24 mouse cellular contexts compared by ENCODE assay signal in the genomic region with DNA sequence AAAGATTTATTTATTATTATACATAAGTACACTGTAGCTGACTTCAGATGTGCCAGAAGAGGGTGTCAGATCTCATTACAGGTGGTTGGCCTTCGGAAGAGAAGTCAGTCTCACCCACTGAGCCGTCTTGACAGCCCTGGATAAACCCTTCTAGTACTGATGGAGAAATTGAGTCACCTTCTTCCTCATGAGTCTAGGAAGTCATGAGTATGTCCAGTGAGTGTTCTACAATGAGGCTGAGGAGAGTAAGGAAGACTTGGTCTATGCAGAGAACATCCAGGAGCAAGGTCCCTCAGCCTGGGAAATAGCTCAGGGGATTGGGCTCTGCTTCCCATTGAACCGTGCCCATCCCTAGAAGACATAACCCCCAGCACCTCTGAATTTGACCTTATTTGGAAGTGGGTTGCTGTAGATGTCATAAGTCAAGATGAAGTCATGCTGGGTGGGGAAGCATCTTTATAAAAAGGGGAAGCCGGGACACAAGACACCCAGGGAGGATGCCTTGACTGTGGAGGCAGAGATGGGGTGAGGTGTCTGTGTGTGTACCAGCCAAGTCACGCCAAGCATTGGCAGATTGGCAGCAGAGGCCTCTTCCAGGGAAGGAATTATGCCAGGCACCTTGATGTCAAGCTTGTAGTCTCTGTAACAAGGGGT. TPM values are rescaled to one million over a fixed set of nuclear protein-coding genes. Genes with fewer than 3 reads are reported as not detected.
DNase-seq lines count a peak whose midpoint lies in the region; ATAC-seq and TF ChIP-seq lines count a peak whose summit lies in the region.
"Had no signal": no experiment of that assay in that cellular context is flagged by ENCODE, and none has a peak within 500 bp of the region (broad histone marks: within the 10 kb centered on the region; RNA-seq: fewer than 3 reads in every experiment).

No protein-coding gene starts in this region.

- no peak for ATAC-seq in forebrain, embryonic 15.5 days (replicated peaks)
- ATAC-seq in intestine, embryonic 15.5 days: no peak
- ATAC-seq in midbrain, embryonic 11.5 days (ENCODE audit: low FRiP score): no peak
- ATAC-seq: CD4-positive, CD25-positive, alpha-beta regulatory T cell, adult 4 months; forebrain, embryonic 16.5 days; midbrain, embryonic 13.5 days had no signal

- no peak overlapping the region for H3K9ac ChIP-seq in forebrain, embryonic 15.5 days (replicated peaks)
- no peak overlapping the region for H3K9ac ChIP-seq in MEL (ENCODE audit: control insufficient read depth, low read depth, low read length, poor library complexity, severe bottlenecking)
- no peak overlapping the region for H3K9ac ChIP-seq in intestine, embryonic 15.5 days
- no peak overlapping the region for H3K9ac ChIP-seq in midbrain, embryonic 11.5 days (ENCODE audit: low read length)
- H3K9ac ChIP-seq: embryonic facial prominence, embryonic 15.5 days; hindbrain, embryonic 14.5 days; liver, embryonic 15.5 days; lung, embryonic 15.5 days; midbrain, embryonic 13.5 days; neural tube, embryonic 12.5 days had no signal

- no peaks in the 10 kb centered on the region for H3K9me3 ChIP-seq in forebrain, embryonic 10.5 days
- no peaks in the 10 kb centered on the region for H3K9me3 ChIP-seq in forebrain, embryonic 15.5 days
- no peaks in the 10 kb centered on the region for H3K9me3 ChIP-seq in MEL (replicated peaks; ENCODE audit: insufficient read depth, low read length)
- no peaks in the 10 kb centered on the region for H3K9me3 ChIP-seq in intestine, embryonic 15.5 days
- H3K9me3 ChIP-seq in midbrain, embryonic 11.5 days (ENCODE audit: control insufficient read depth, low read length): no peaks in the 10 kb centered on the region
- H3K9me3 ChIP-seq: embryonic facial prominence, embryonic 15.5 days; liver, embryonic 15.5 days; lung, embryonic 15.5 days; midbrain, embryonic 13.5 days; neural tube, embryonic 12.5 days had no signal

- no peaks in the 10 kb centered on the region for H3K27me3 ChIP-seq in forebrain, embryonic 10.5 days (ENCODE audit: poor library complexity, severe bottlenecking)
- no peaks in the 10 kb centered on the region for H3K27me3 ChIP-seq in forebrain, embryonic 15.5 days
- H3K27me3 ChIP-seq in MEL (ENCODE audit: control insufficient read depth in 1 of 2, insufficient read depth in 2 of 2, low read length in 2 of 2): no peaks in the 10 kb centered on the region; a peak in 1 of 4 replicates
- H3K27me3 ChIP-seq in intestine, embryonic 15.5 days (replicated peaks): no peaks in the 10 kb centered on the region
- no peaks in the 10 kb centered on the region for H3K27me3 ChIP-seq in midbrain, embryonic 11.5 days (ENCODE audit: control insufficient read depth, insufficient read depth, low read length)
- H3K27me3 ChIP-seq: embryonic facial prominence, embryonic 15.5 days; liver, embryonic 15.5 days; lung, embryonic 15.5 days; midbrain, embryonic 13.5 days; neural tube, embryonic 12.5 days had no signal

- TF ChIP-seq CTCF in MEL (IDR thresholded peaks at IDR 0.05 in 2 of 3, conservative IDR thresholded peaks at IDR 0.05 in 1 of 3; ENCODE audit: control insufficient read depth in 1 of 3, insufficient read depth in 1 of 3, low read depth in 2 of 3, low read length in 3 of 3, poor library complexity in 1 of 3, severe bottlenecking in 1 of 3): no peak

- TF ChIP-seq RAD21 in MEL (IDR thresholded peaks at IDR 0.05; ENCODE audit: low read depth, low read length): no peak

- no peak for DNase-seq in forebrain, embryonic 10.5 days (ENCODE audit: extremely low spot score, low spot score)
- DNase-seq in 416B (ENCODE audit: low read depth) (peak; percentile 41), MEL (ENCODE audit: low read depth, low spot score) (peak; percentile 49)
- DNase-seq in left cerebral cortex, postnatal 14 days (ENCODE audit: low spot score in 2 of 2): no peak
- DNase-seq in midbrain, embryonic 11.5 days (ENCODE audit: low spot score, missing footprints): no peak
- DNase-seq: cerebellum, adult 9-10 months; gastrocnemius, postnatal 10 days; heart, adult 2 months; kidney, postnatal 4 days; retina, postnatal 1 day; right cerebral cortex, postnatal 25 days; thymus, adult 18-20 months; thymus, postnatal 4 days had no signal

- peaks cover 11% of the 10 kb centered on the region for H3K4me1 ChIP-seq in forebrain, embryonic 10.5 days
- H3K4me1 ChIP-seq in forebrain, embryonic 15.5 days: no peaks in the 10 kb centered on the region
- H3K4me1 ChIP-seq in MEL (ENCODE audit: control insufficient read depth in 1 of 2, insufficient read depth in 2 of 2, low read length in 2 of 2): 0 out of 4 replicates have a peak, but pooled peaks cover 0 to 5% of the 10 kb centered on the region in 2 experiments
- H3K4me1 ChIP-seq in intestine, embryonic 15.5 days (replicated peaks): no peaks in the 10 kb centered on the region
- no peaks in the 10 kb centered on the region for H3K4me1 ChIP-seq in midbrain, embryonic 11.5 days (ENCODE audit: control insufficient read depth, insufficient read depth, low read length)
- H3K4me1 ChIP-seq: embryonic facial prominence, embryonic 15.5 days; liver, embryonic 15.5 days; lung, embryonic 15.5 days; midbrain, embryonic 13.5 days; neural tube, embryonic 12.5 days had no signal

- no peaks in the 10 kb centered on the region for H3K79me2 ChIP-seq in MEL (ENCODE audit: control insufficient read depth, insufficient read depth, low read length, poor library complexity)
- no peaks in the 10 kb centered on the region for H3K79me2 ChIP-seq in macrophage (ENCODE audit: inconsistent target)

- no peak overlapping the region for H3K4me3 ChIP-seq in forebrain, embryonic 10.5 days
- no peak overlapping the region for H3K4me3 ChIP-seq in forebrain, embryonic 15.5 days
- H3K4me3 ChIP-seq in MEL (ENCODE audit: control insufficient read depth in 1 of 2, insufficient read depth in 1 of 2, low read depth in 2 of 2, low read length in 2 of 2) (no peak overlapping the region), macrophage (ENCODE audit: inconsistent target) (no peak overlapping the region)
- no peak overlapping the region for H3K4me3 ChIP-seq in intestine, embryonic 15.5 days (replicated peaks)
- H3K4me3 ChIP-seq in midbrain, embryonic 11.5 days (ENCODE audit: low read depth, low read length): no peak overlapping the region
- H3K4me3 ChIP-seq: embryonic facial prominence, embryonic 15.5 days; heart, adult 2 months; liver, embryonic 15.5 days; lung, embryonic 15.5 days; midbrain, embryonic 13.5 days; neural tube, embryonic 12.5 days had no signal

- no peak overlapping the region for H3K4me2 ChIP-seq in forebrain, embryonic 15.5 days (replicated peaks)
- no peak overlapping the region for H3K4me2 ChIP-seq in intestine, embryonic 15.5 days (replicated peaks)
- H3K4me2 ChIP-seq in midbrain, embryonic 11.5 days: no peak overlapping the region
- H3K4me2 ChIP-seq: embryonic facial prominence, embryonic 15.5 days; hindbrain, embryonic 14.5 days; liver, embryonic 15.5 days; lung, embryonic 15.5 days; midbrain, embryonic 13.5 days; neural tube, embryonic 12.5 days had no signal

- peak overlapping the region; percentile 21; the same call in 1 of the 2 replicates for H3K27ac ChIP-seq in forebrain, embryonic 10.5 days
- H3K27ac ChIP-seq in forebrain, embryonic 15.5 days (replicated peaks): no peak overlapping the region
- H3K27ac ChIP-seq in MEL (ENCODE audit: control insufficient read depth, low read depth, low read length) (no peak overlapping the region), macrophage (peak overlapping the region; percentile 28)
- H3K27ac ChIP-seq in intestine, embryonic 15.5 days: no peak overlapping the region
- H3K27ac ChIP-seq in midbrain, embryonic 11.5 days (ENCODE audit: low read depth, low read length): no peak overlapping the region
- H3K27ac ChIP-seq: embryonic facial prominence, embryonic 15.5 days; heart, adult 2 months; hindbrain, embryonic 14.5 days; liver, embryonic 15.5 days; lung, embryonic 15.5 days; midbrain, embryonic 13.5 days; neural tube, embryonic 12.5 days had no signal

- H3K36me3 ChIP-seq in forebrain, embryonic 10.5 days (replicated peaks): no peaks in the 10 kb centered on the region
- no peaks in the 10 kb centered on the region for H3K36me3 ChIP-seq in forebrain, embryonic 15.5 days
- H3K36me3 ChIP-seq in MEL (ENCODE audit: control insufficient read depth in 1 of 2, insufficient read depth in 2 of 2, low read length in 2 of 2): no peaks in the 10 kb centered on the region
- no peaks in the 10 kb centered on the region for H3K36me3 ChIP-seq in macrophage (ENCODE audit: inconsistent target)
- no peaks in the 10 kb centered on the region for H3K36me3 ChIP-seq in intestine, embryonic 15.5 days
- no peaks in the 10 kb centered on the region for H3K36me3 ChIP-seq in midbrain, embryonic 11.5 days (ENCODE audit: control insufficient read depth, insufficient read depth, low read length)
- H3K36me3 ChIP-seq: embryonic facial prominence, embryonic 15.5 days; liver, embryonic 15.5 days; lung, embryonic 15.5 days; midbrain, embryonic 13.5 days; neural tube, embryonic 12.5 days had no signal

- no peak for TF ChIP-seq EP300 in MEL (IDR thresholded peaks at IDR 0.05; ENCODE audit: low read depth in 1 of 2, low read length in 2 of 2)

- no peak for TF ChIP-seq POLR2A in MEL (IDR thresholded peaks at IDR 0.05; ENCODE audit: control insufficient read depth in 1 of 2, insufficient read depth in 1 of 2, low read depth in 1 of 2, low read length in 2 of 2, poor library complexity in 1 of 2)

- 83% methylated on average over 5 of the region's 5 CpGs for WGBS in forebrain, embryonic 10.5 days
- 82% methylated on average over 5 of the region's 5 CpGs for WGBS in forebrain, embryonic 15.5 days
- 48% methylated on average over 5 of the region's 5 CpGs for WGBS in macrophage (ENCODE audit: missing documents)
- 77% methylated on average over 5 of the region's 5 CpGs for WGBS in intestine, embryonic 15.5 days
- WGBS in midbrain, embryonic 11.5 days: 84% methylated on average over 5 of the region's 5 CpGs

- intact Hi-C loops in left cerebral cortex, postnatal 14 days (cut with DNase I): no loop called here

TF ChIP-seq in MEL, 35 proteins besides CTCF, POLR2A, EP300 and RAD21 (continues in another document):
- no peak for TF ChIP-seq SIN3A (IDR thresholded peaks at IDR 0.05; ENCODE audit: low read length)

RNA-seq across cellular contexts. Expression of a gene that starts 15.9 kb away (rescaled TPM):
- 8.0 and 9.8 TPM in 2 replicates for polyA plus RNA-seq in forebrain, embryonic 10.5 days (2016; fragmentation: Nextera tagmentation; extraction: Ambion mirVana)
- polyA plus RNA-seq in forebrain, embryonic 15.5 days (2015; fragmentation: Nextera tagmentation; extraction: Ambion mirVana): 83.8 and 113 TPM in 2 replicates
- 17.0 and 20.8 TPM in 2 replicates for total RNA-seq in MEL (2012; rRNA removed)
- polyA plus RNA-seq in MEL (2012; ENCODE audit: insufficient read depth in 1 of 2, insufficient read length in 2 of 2, low read depth in 1 of 2, low replicate concordance in 2 of 2, missing spikeins in 1 of 2): 10 to 100 TPM in 1 of 2 experiments, not detected in 1; 71.8 TPM
- total RNA-seq in macrophage (2018; cell fraction: chromatin; rRNA removed): 100 to 1,000 TPM in 23 of 26 experiments, 10 to 100 TPM in 3; 61.7 to 168 (median 115) TPM
- 10 to 100 TPM; 66.7 to 95.6 (median 83.4) TPM for total RNA-seq in macrophage (2018; cell fraction: cytosol; rRNA removed)
- 10 to 100 TPM; 49.1 to 97.6 (median 85.9) TPM for total RNA-seq in macrophage (2018; cell fraction: nucleus; rRNA removed)
- polyA plus RNA-seq in macrophage (2018): 47.6 to 64.8 TPM (median 62.8 TPM) in 3 replicates
- polyA plus RNA-seq in intestine, embryonic 15.5 days (2015; fragmentation: Nextera tagmentation; extraction: Ambion mirVana): 25.4 and 29.2 TPM in 2 replicates
- 100 to 1,000 TPM; 358 to 375 TPM for total RNA-seq in left cerebral cortex, postnatal 14 days (2021)
- 23.7 and 28.5 TPM in 2 replicates for polyA plus RNA-seq in midbrain, embryonic 11.5 days (2014; fragmentation: Nextera tagmentation; extraction: Ambion mirVana)

Comparison
In these comparisons a context has a peak if more than half of its experiments do, and no peak if none do; other contexts are left out.
1. H3K27ac ChIP-seq: peak in forebrain, embryonic 10.5 days (single experiment) and macrophage (single experiment); none in forebrain, embryonic 15.5 days (single experiment), MEL (single experiment), intestine, embryonic 15.5 days (single experiment) and midbrain, embryonic 11.5 days (single experiment).
2. DNase-seq: peak in 416B (single experiment) and MEL (single experiment); none in forebrain, embryonic 10.5 days (single experiment), left cerebral cortex, postnatal 14 days (0 of 2) and midbrain, embryonic 11.5 days (single experiment).